Mouse (Mus musculus) fibroblast of lung, adult 2 months (primary cell): ENCODE data around the gene Gp9.
"Not testable (repeated sequence)": the region's sequence is repeated elsewhere in the genome, so short reads cannot be mapped to it uniquely, and the experiment has no call there.

Source experiments
- DNase-seq: peaks from one replicate; pipeline ENCODE4 v3.0.0-alpha.2; 2011; ENCODE audit warnings: low read depth

The Gp9 gene

DNA sequence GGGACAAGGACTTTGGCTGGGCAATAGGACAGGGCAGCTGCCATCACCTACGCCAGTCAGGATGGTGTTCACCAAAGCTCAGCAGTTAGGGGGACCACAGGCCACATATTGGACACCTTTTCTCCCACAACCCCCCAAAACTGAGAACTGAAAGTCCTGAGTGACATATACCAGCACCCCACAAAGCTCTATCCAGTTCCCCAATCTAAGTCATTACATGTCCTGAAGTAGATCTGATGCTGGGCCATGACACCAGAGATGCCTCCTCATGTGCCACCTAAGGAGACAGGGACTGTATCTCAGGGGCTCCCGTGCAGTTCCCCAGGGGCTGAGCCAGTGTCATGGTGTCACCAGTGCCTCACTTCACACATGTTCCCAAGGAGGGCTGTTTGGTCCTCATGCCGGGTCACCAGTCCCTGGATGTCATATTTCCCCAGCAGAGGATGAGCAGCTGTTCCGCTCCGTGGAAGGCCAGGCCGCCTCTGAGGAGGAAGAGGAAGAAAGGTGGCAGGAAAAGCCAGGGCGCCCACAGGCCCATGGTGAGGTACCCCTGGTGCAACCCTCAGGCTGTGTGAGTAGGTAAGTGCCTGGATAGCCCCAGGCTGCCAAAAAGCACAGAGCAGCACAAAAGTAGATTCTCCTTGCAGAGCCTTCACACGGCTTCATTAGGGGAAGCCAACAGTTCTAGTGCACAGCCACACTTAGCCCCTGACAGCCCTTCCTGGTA, 27.5 kb upstream of the Gp9 start:
- DNase-seq = no peak

DNA sequence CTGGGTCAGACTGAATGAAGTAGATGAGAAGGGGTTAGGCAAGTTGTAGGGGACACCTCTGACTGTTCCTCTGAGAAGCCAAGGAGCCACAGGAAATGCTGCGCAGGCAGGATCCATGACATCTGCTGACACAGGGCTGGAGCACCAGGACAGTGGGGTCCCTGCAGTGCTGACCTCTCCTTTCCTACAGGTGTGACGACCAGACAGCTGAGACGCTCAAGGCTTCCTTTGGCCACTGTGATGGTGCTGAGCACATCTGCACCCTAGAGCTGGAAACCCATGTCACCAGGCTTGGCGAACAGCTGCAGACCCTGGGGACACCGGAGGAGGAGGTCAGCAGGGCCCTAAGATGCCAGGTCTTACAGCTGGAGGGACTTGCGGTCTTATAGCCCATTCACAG, 26.3 kb upstream of the Gp9 start:
- no peak for DNase-seq

DNA sequence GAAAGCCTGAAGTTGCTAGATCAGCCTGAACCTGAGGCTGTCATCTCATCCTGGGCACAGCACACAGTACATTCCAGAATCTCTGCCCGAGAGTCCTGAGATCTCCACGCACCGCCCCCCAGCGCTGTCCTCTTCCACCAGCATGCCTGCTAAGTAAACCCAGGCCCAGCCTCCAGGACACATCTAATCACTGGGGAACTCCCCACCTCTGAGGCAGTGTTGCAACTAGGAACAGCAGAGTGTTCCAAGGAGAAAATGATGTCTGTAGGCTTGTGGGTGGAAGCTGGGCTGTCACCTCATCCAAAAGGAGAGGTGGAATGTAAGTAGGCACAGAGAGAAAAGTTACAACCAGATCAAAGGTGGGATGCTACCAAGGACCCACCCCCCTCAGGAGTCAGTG, 22.7 kb upstream of the Gp9 start:
- DNase-seq = no peak

DNA sequence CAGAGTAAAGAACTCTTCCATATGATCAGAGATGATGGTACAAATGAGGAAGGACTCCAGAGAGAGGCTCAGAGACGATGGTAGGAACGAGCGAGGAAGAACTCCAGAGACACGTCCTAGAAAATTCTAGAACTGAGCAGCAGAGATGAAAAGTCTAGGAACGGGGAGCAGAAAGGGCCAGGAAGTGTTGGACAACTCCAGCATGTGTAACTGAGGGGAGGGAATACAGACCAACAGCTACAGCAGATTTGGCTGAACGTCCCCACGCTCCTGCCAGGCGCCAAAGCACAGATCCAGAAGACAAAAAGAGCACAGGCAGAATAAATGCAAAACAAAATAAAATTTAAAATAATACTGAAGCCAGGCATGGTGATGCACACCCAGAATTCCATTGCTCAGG, 21.0 kb upstream of the Gp9 start:
- DNase-seq = no peak

DNA sequence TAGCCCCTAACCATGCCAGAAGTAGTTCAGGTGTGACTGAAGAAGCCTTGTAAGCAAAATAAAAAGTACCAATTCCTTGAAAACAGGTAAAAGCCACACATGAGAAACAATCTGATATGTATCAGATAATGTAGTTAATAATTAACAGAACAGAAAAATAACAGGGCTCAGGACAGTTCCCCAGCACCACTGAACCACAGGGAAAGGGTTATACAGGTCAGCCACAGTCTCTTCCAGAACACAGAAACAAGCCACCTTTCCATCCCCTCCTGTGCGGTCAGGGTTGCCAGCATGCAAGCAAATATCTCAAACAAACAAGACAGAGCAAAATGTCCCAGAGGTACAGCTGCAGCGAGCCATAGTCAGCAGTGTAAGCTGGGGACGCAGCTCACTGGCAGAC, 18.5 kb upstream of the Gp9 start:
- DNase-seq = no peak

DNA sequence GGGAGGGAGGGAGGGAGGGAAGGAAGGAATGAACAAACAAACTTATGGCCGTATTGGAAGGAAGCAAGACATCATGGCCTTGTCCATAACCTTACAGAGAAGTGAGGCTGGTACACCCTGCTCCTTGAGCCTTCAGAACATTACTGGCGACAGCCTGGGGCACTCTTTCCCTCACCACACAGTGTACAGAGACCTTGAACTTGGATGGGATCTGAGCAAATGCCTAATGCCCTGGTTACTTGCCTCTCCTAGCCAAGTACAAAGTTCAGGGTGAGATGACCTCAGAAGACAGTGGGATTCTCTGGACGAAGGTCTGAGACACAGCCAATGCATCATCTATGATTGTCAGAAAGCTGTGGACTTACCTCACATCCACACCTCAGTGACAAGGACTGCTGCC, 18.0 kb upstream of the Gp9 start:
- DNase-seq = no peak

DNA sequence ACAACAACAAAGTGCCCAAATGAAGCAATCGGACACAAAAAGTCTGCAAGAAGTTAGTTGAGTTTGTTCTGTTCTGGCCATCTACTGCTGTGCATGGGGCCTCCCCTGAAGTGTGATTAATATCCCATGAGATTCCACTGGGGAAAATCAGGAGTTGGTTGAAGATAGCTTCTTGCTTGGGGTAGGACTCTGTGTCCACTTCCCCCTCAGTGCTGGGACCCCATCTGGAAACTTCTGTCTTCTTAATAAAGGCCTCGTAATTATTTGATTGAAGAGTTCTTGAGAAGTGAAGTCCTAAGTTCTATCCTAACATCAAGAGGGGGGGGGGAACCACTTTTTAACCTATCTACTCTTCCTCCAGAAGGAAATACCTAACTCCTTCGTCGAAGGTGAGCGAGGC, 15.7 kb upstream of the Gp9 start:
- DNase-seq = no peak

DNA sequence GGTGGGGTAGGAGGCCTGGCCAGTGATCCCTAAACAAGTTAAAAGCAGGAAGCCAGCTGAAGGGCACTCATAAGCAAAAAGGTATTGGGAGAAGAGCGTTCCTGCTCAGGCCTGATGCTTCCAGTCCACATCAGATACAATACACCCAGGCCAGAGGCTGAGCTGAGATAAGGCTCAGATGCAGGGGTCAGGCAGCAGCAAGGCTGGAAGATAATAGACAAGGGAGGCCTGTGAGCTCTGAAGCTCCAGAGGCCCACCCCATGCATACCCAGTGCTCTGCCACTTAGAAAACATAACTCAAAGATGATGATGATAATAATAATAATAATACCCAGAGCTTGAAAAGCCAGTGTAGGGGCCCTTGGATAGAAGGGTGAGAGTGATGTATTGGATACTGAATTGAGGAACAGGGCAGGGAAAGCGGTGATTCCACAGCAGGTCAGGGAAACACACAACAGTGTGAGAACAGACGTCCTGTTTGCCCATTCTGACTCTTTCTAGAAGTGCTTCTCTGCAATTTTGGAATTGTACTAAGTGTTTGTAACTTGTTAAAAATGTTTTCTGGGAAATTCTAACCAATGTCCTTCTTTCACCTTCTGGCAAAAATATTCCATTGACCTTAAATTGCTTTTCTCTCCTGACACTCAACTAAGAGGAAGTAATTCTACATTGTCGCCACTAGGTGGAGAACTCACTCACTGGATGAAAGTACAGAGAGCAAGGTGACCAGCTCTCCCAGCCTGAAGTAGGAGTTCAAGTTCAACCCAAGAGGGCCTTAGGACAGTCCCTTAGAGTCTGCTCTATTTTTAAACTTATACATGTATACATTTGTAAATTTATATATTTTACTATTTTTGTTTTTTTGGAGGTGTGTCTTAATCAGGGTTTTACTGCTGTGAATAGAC, 14.2 kb upstream of the Gp9 start:
- no peak for DNase-seq

DNA sequence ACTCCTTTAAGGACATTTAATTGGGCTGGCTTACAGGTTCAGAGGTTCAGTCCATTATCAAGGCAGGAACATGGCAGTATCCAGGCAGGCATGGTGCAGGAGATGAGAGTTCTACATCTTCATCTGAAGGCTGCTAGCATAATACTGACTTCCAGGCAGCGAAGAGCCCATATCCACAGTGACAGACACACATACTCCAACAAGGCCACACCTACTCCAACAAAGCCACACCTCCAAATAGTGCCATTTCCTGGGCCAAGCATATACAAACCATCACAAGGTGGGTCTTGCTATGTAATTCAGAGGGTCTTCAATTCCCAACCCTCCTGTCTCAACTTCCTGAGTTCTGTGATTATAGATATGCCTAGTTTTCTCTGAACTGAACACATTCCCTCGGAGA, 13.6 kb upstream of the Gp9 start:
- not testable (repeated sequence) for DNase-seq

DNA sequence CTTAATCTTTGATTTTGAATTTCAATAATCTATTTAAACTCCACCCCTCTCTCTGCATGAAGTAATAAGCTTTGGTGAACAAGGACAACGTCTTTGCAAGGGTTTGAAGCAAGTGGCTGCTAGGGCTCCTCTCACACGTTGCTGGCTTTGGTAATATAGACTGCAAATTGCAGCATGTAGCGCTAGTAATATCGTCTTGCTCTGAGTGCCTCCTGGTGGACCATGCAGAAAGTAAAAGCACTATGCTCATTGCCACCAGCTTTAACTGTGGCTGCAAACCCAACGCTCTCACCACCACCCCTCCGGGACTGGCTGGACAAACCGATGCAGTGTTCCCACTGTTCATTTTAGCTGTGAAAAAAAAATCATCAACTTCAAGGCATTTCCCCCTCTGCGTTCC, 7.2 kb upstream of the Gp9 start:
- no peak for DNase-seq

DNA sequence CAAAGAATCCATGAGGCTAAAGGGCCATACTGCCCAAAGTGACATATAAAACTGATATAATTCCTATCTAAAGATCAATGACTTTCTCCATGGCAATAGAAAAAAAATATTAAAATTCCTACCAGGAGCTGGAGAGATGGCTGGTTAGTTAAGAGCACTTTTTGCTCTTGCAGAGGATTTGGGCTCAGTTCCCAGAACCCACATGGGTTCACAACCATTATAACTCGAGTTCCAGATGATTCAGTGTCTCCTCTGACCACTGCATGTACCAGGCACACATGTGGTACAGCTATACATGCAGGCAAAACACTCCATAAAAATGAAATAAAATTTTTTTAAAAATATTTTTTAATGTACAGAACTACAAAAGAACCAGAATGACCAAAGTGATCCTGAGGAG, 3.4 kb upstream of the Gp9 start:
- no peak for DNase-seq

DNA sequence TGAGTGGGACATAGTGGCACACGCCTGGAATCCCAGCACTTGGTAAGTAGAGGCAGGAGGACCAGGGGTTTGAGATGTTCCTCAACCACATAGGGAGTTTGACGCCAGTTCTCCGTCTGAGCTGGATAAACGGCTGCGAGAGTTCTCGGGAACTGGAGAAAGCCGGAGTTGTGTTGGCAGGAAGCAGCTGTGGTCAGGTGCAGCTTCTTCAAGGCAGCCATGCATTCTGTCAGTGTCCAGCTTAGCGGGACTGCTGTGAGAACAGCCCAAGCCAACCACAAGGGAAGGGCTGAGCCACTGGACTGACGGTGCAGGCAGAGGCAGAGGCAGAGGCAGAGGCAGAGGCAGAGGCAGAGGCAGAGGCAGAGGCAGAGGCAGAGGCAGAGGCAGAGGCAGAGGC, 3.0 kb upstream of the Gp9 start:
- no peak for DNase-seq

DNA sequence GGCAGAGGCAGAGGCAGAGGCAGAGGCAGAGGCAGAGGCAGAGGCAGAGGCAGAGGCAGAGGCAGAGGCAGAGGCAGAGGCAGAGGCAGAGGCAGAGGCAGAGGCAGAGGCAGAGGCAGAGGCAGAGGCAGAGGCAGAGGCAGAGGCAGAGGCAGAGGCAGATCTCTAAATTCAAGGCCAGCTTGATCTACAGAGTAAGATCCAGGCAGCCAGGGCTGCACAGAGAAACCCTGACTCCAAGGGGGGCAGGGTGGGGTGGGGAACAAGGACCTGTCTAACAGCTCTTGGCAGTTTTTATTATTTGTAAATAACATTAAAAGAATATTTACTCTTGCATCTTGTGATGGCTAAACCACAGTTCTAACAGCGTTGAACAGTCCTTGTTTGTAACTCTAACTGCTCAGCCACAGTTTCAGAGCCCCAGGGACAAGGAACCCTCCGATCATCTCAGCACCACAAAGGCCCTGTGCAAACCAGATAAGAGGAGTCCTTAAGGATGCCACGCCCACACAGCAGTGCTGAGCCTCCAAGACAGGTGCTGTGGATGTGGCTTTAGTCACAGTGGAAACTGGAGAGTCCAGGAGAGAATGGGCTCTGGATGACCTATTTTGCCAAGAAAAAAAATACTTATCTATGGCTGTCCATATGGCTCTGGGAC, 2.2 kb upstream of the Gp9 start:
- no peak for DNase-seq

DNA sequence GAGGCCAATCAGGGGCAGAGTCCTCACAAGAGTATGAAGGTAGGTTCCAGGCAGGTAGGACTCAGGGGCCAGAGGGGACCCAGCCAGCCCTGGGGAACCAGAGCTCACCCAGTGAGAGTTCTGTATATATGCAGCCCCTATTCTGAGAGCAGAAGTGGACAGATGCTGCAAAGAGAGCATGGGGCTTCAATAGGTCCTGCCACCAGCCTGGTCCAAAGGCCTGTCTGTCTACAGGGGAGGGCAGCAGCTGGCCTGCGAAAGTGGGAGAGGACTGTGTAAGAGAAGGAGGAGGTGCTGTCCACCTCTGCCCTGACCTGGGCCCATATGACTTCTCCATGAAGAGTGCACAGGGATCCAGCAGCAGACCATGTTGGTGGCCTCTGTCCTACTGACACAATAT, 1.2 kb upstream of the Gp9 start:
- no peak for DNase-seq

DNA sequence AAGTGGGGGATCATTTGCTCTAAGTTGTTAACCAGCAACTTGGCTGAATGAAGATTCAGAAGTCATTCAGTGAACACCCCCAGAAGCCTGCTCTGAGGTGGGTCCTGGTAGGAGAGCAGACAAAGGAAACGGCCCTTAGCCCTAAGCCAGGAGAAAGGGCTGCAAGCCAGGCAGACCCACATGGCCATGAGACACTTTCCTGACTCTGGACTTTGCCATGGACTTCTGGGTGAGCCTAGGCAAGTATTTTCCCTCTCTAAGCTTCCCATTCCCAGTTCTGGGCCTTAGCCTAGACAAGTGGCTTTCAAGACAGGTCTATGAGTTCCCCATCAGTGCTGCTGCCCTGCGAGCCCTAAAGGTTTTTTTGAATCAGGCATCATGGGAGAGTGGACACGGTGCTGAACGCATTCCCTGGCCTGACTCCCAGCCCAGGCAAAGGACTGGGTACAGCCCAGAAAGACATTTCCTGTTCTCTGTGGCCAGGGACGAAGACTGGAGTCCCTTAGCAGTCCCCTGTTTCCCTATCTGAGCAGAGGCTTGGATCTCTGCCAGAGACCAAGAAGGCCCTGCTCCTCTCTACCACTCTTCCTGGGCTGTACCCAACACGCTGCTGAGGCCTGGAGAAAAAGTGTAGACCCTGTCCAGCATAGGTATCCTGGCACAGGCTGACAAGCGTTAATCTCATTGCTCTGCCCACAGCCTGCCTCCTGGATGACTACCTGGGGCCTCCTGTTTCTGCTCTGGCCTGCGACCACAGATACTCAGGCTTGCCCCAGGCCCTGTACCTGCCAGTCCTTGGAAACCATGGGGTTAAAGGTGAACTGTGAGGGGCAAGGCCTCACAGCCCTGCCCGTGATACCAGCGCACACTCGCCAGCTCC, 662 bp downstream of the Gp9 start:
- no peak for DNase-seq

DNA sequence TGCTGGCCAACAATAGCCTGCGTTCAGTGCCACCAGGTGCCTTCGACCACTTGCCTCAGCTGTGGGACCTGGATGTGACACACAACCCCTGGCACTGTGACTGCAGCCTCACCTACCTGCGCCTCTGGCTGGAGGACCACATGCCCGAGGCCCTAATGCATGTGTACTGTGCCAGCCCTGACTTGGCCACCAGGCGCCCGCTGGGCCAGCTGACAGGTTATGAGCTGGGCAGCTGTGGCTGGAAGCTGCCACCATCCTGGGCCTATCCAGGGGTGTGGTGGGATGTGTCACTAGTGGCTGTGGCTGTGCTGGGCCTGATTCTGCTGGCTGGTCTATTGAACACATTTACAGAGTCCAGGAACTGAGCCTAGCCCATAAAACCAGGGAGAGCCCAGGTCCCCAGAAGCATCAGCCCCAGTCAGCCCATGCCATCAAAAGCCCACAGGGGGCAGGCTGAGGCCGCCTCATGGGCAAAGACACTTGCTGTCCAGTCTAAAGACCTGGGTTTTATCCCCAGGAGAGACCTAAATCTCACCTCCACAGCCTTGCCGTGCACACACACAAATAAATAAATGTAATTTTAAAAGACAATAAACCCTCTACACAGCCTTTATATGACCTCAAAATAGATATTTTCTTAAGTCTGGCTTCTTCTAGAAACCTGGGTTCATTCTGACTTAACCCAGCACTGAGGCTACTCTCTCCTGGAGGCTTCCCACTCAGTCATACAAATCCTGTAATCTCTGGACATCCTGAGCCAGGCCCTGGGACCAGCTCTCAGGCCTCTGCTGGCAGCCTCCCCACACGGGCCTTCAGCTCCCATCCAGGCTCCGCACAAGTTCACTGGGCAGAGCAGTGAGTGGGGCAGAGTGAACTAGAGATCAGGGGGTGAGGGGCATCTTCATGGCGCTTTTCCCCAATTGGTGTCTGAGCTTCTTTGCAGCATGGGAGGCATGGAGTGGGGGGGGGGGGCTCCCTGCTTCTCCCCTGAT, 1.6 kb downstream of the Gp9 start:
- DNase-seq = no peak

DNA sequence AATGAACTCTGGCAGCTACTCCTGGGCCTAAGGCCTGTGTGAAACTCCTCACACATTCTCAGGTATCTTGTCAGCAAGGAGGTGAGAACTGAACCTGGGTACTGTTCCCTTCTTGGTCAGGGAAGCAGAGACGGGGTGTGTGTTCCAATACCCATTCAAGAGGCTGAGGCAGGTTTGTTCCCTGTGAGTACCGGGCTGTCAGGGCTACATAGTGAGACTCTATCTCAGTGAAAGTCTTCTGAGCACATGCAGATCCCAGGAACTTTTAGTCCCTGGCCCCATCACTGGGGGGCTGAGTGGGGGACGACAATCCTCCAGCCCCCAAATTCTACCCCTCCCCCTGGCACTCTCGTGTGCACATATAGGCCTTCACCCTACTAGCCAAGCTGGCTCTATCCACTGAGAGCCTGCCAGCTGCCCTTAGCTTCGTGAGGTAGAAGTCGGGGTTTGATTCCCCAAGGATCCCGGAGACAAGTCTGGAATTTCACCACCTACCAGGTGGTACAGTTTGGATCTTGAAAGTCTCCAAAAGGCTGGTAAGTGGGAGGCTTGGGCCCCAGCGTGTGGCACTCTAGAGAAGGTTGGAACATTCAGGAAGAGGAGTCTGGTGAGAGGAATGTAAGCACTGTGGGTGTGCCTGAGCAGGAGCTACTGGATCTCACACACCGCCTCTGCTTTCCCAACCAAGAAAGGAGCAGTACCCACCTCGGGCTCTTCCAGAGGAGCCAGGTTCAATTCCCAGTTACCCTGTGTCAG, 2.9 kb downstream of the Gp9 start:
- DNase-seq = no peak

DNA sequence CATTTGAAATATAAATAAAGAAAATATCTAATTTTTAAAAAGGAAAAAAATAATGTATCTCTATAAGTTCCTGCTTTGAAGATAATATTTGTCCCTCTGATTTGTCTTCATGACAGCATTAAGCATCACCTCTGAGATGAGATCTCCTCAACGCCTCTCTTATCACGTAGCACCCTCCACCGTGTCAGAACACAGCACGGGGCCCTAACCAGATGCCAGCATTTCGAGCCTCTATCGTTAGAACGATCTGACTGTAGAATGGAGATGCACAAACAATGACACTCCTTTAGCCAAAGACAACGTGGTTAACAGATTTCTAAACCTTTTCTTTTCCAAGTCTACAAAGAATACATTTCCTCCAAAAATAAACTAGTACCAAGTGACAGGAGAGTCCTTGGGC, 6.2 kb downstream of the Gp9 start:
- DNase-seq = no peak

DNA sequence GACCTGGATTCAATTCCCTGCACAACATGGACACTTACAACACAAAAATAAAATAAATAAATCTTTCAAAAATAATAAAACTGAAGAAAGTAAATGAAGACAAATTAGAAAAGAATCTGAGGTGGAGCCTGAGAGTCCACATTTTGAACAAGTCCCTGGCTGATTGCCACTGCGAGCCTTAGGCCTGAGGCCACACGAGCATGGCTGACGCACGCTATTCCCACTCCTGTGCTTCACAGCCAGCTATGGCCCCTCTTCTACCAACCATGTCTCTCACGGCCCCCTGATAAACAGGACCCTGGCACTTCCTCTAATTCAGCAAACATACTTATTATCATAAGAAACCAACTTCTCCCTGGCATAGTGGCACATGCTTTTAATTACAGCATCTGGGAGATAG, 8.7 kb downstream of the Gp9 start:
- no peak for DNase-seq
